Mouse (Mus musculus): Measurements from ENCODE around the gene Slc35b2.

DNA sequence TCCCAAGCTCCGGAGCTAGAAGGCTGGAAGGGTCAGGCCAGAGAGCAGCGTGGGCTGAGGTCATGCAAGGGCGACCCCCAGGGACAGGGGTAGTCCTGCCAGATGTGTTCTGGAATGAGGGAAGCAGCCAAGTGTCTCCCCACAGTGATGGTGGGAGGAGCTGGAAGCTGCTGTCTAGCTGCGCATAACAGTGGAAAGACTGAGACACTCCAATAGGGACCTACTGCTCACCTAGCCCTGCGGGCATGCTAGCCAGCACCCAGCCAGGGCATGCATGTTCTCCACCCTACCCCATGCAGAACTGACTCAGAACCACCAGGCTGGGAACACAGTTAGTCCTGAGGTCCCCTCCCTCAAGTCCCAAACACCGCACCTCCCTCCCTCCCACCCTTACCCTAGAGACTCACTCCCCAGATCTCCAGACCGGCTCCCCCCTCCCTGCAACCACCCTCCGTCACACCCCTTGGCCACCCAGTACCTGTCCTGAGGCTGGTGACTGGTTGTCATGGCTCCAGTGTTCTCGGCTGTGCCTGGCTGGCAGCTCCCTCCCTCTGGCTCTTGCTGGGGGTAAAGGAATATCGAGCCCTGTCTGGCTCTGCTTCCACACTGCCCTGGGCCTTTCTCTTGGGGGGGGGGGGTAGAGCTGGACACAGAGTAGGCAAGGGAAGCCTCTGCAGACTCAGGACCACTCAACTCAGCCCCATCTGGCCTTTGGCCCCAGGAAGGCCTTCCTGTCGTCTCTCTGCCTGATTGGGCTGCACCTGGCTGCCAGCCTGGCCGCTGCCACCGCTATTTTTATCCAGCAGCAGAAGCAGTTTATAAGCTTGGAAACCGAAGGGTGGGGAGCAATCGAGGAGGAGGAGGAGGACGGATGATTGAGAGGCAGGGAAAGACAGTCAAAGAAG, 28.3 kb downstream of the Slc35b2 start:
- TF ChIP-seq EP300 (IDR thresholded peaks at IDR 0.05; ENCODE audit: insufficient read depth, low read depth, low read length) = peak; percentile 72
- TF ChIP-seq POLR2A (IDR thresholded peaks at IDR 0.05; ENCODE audit: insufficient read depth, low read length) = no peak

Data from ES-Bruce4 (cell line).